Mouse (Mus musculus): ENCODE results near the gene Bdh1. TPM values are rescaled to one million over a fixed set of nuclear protein-coding genes. Genes with fewer than 3 reads are reported as not detected.

The Bdh1 gene
- polyA plus RNA-seq, 1 experiment from 2014 or later: 45.5 TPM

GRCm38 (mm10) chr16:31413777-31414176 is 8.3 kb upstream of the Bdh1 start:
- Histone ChIP-seq H3K27me3 (no peaks in the 10 kb centered on the region), H3K27ac (no peak overlapping the region), H3K9ac (no peak overlapping the region), H3K4me3 (no peak overlapping the region), H3K36me3 (no peaks in the 10 kb centered on the region), H3K4me1 (no peaks in the 10 kb centered on the region), H3K9me3 (replicated peaks) (no peaks in the 10 kb centered on the region), H3K4me2 (replicated peaks) (no peak overlapping the region)
- ATAC-seq (ENCODE audit: low FRiP score): no peak
- WGBS: 76% methylated on average over 3 of the region's 3 CpGs

- H3K9me3 ChIP-seq (replicated peaks): no peaks in the 10 kb centered on the region
- no peak overlapping the region for H3K4me3 ChIP-seq
- H3K4me2 ChIP-seq (replicated peaks): no peak overlapping the region
- no peak for ATAC-seq (ENCODE audit: low FRiP score)
- no peak overlapping the region for H3K27ac ChIP-seq
- H3K9ac ChIP-seq: no peak overlapping the region
- 66% methylated on average over 9 of the region's 9 CpGs for WGBS
- H3K27me3 ChIP-seq: no peaks in the 10 kb centered on the region
- H3K36me3 ChIP-seq: no peaks in the 10 kb centered on the region
- H3K4me1 ChIP-seq: no peaks in the 10 kb centered on the region
Observed at GRCm38 (mm10) chr16:31415885-31416450, 6.1 kb upstream of the Bdh1 start.

- H3K36me3 ChIP-seq: no peaks in the 10 kb centered on the region
- no peaks in the 10 kb centered on the region for H3K4me1 ChIP-seq
- H3K9me3 ChIP-seq (replicated peaks): no peaks in the 10 kb centered on the region
- no peak for ATAC-seq (ENCODE audit: low FRiP score)
- no peak overlapping the region for H3K27ac ChIP-seq
- H3K4me2 ChIP-seq (replicated peaks): no peak overlapping the region
- 75% methylated on average over 3 of the region's 3 CpGs for WGBS
- no peaks in the 10 kb centered on the region for H3K27me3 ChIP-seq
- no peak overlapping the region for H3K9ac ChIP-seq
- no peak overlapping the region for H3K4me3 ChIP-seq
Observed at GRCm38 (mm10) chr16:31418704-31419103, 3.4 kb upstream of the Bdh1 start.

- 75% methylated on average over 5 of the region's 5 CpGs for WGBS
- Histone ChIP-seq H3K4me1 (no peaks in the 10 kb centered on the region), H3K4me2 (replicated peaks) (no peak overlapping the region), H3K36me3 (no peaks in the 10 kb centered on the region), H3K27ac (no peak overlapping the region), H3K9me3 (replicated peaks) (no peaks in the 10 kb centered on the region), H3K9ac (no peak overlapping the region), H3K4me3 (no peak overlapping the region), H3K27me3 (no peaks in the 10 kb centered on the region)
- no peak for ATAC-seq (ENCODE audit: low FRiP score)
Observed at GRCm38 (mm10) chr16:31419457-31419856, 2.6 kb upstream of the Bdh1 start.

GRCm38 (mm10) chr16:31422722-31423121 is 642 bp downstream of the Bdh1 start:
- H3K27me3 ChIP-seq: peaks cover 17% of the 10 kb centered on the region
- 69% methylated on average over 1 of the region's 1 CpGs for WGBS
- H3K9ac ChIP-seq: no peak overlapping the region
- no peak for ATAC-seq (ENCODE audit: low FRiP score)
- H3K27ac ChIP-seq: no peak overlapping the region
- H3K4me2 ChIP-seq (replicated peaks): no peak overlapping the region
- no peaks in the 10 kb centered on the region for H3K36me3 ChIP-seq
- H3K4me3 ChIP-seq: no peak overlapping the region
- H3K9me3 ChIP-seq (replicated peaks): no peaks in the 10 kb centered on the region
- H3K4me1 ChIP-seq: no peaks in the 10 kb centered on the region

- Histone ChIP-seq H3K27ac (no peak overlapping the region), H3K9me3 (replicated peaks) (no peaks in the 10 kb centered on the region), H3K4me1 (no peaks in the 10 kb centered on the region), H3K4me3 (no peak overlapping the region), H3K9ac (no peak overlapping the region), H3K36me3 (no peaks in the 10 kb centered on the region), H3K4me2 (replicated peaks) (no peak overlapping the region), H3K27me3 (peaks cover 20% of the 10 kb centered on the region)
- ATAC-seq (ENCODE audit: low FRiP score): no peak
- WGBS: 94% methylated on average over 4 of the region's 4 CpGs
Observed at GRCm38 (mm10) chr16:31423368-31423767, 1.3 kb downstream of the Bdh1 start.

- Histone ChIP-seq H3K9ac (no peak overlapping the region), H3K36me3 (no peaks in the 10 kb centered on the region), H3K4me3 (no peak overlapping the region), H3K27ac (no peak overlapping the region), H3K9me3 (replicated peaks) (no peaks in the 10 kb centered on the region), H3K27me3 (peaks cover 20% of the 10 kb centered on the region), H3K4me1 (no peaks in the 10 kb centered on the region), H3K4me2 (replicated peaks) (no peak overlapping the region)
- ATAC-seq (ENCODE audit: low FRiP score): no peak
- 82% methylated on average over 4 of the region's 4 CpGs for WGBS
Observed at GRCm38 (mm10) chr16:31424416-31425187, 2.5 kb downstream of the Bdh1 start.

- Histone ChIP-seq H3K36me3 (no peaks in the 10 kb centered on the region), H3K27me3 (peaks cover 20% of the 10 kb centered on the region), H3K4me1 (no peaks in the 10 kb centered on the region; the same call in 1 of the 2 replicates), H3K4me3 (no peak overlapping the region), H3K4me2 (replicated peaks) (no peak overlapping the region), H3K9me3 (replicated peaks) (no peaks in the 10 kb centered on the region), H3K9ac (no peak overlapping the region), H3K27ac (no peak overlapping the region)
- WGBS: 0% methylated on average over 4 of the region's 4 CpGs
- no peak for ATAC-seq (ENCODE audit: low FRiP score)
Observed at GRCm38 (mm10) chr16:31425508-31425907, 3.4 kb downstream of the Bdh1 start.

- H3K4me3 ChIP-seq: no peak overlapping the region
- peaks cover 20% of the 10 kb centered on the region for H3K27me3 ChIP-seq
- H3K27ac ChIP-seq: no peak overlapping the region
- no peaks in the 10 kb centered on the region for H3K36me3 ChIP-seq
- no peaks in the 10 kb centered on the region; the same call in 1 of the 2 replicates for H3K4me1 ChIP-seq
- H3K4me2 ChIP-seq (replicated peaks): no peak overlapping the region
- 80% methylated on average over 6 of the region's 6 CpGs for WGBS
- no peak for ATAC-seq (ENCODE audit: low FRiP score)
- H3K9ac ChIP-seq: no peak overlapping the region
- H3K9me3 ChIP-seq (replicated peaks): no peaks in the 10 kb centered on the region
Observed at GRCm38 (mm10) chr16:31426496-31427126, 4.5 kb downstream of the Bdh1 start.

- Histone ChIP-seq H3K4me3 (peak overlapping the region; percentile 51), H3K9me3 (replicated peaks) (no peaks in the 10 kb centered on the region), H3K9ac (peak overlapping the region; percentile 71), H3K4me2 (replicated peaks) (peak overlapping the region; percentile 80), H3K27me3 (peaks cover 20% of the 10 kb centered on the region), H3K36me3 (no peaks in the 10 kb centered on the region), H3K4me1 (no peaks in the 10 kb centered on the region; the same call in 1 of the 2 replicates), H3K27ac (peak overlapping the region; percentile 95)
- no peak for ATAC-seq (ENCODE audit: low FRiP score)
- WGBS: 6% methylated on average over 11 of the region's 11 CpGs
Observed at GRCm38 (mm10) chr16:31428335-31428674, 6.2 kb downstream of the Bdh1 start.

- under 1% methylated on average over 64 of the region's 65 CpGs for WGBS
- peak; percentile 63 for ATAC-seq (ENCODE audit: low FRiP score)
- peak overlapping the region; percentile 95 for H3K27ac ChIP-seq
- H3K9ac ChIP-seq: peak overlapping the region; percentile 71
- peaks cover 20% of the 10 kb centered on the region for H3K27me3 ChIP-seq
- H3K4me1 ChIP-seq: no peaks in the 10 kb centered on the region; the same call in 1 of the 2 replicates
- peak overlapping the region; percentile 80 for H3K4me2 ChIP-seq (replicated peaks)
- no peaks in the 10 kb centered on the region for H3K36me3 ChIP-seq
- H3K4me3 ChIP-seq: peak overlapping the region; percentile 51
- no peaks in the 10 kb centered on the region for H3K9me3 ChIP-seq (replicated peaks)
Observed at GRCm38 (mm10) chr16:31428675-31429470, 6.8 kb downstream of the Bdh1 start.

Measured in hindbrain, embryonic 12.5 days (tissue).